Mouse (Mus musculus) CH12.LX (cell line): ENCODE measurements around the gene Zbtb17. TPM values are rescaled to one million over a fixed set of nuclear protein-coding genes. Genes with fewer than 3 reads are reported as not detected.

ENCODE experiments used
- DNase-seq: peaks from one replicate; pipeline ENCODE4 v3.0.0-alpha.2; 2013; ENCODE audit errors: extremely low read depth
- H3K27ac ChIP-seq: 2 replicates; pipeline ENCODE4 v1.5.1; 2012; ENCODE audit warnings: low read depth, mild to moderate bottlenecking, control low read depth, moderate library complexity; ENCODE audit not compliant: insufficient read depth
- H3K27me3 ChIP-seq: replicated peaks from 2 replicates; pipeline ENCODE3; 2012; ENCODE audit warnings: inconsistent platforms
- H3K36me3 ChIP-seq, 2 experiments: replicated peaks in 1 of 2; 2 replicates each; pipeline versions ENCODE3 to v1.6.1; 2012; ENCODE audit warnings: inconsistent platforms in 1 of 2, low read length in 1 of 2, mild to moderate bottlenecking in 1 of 2, mixed read lengths in 1 of 2, moderate library complexity in 1 of 2; ENCODE audit not compliant: control insufficient read depth in 1 of 2, insufficient read depth in 1 of 2
- H3K4me1 ChIP-seq, 2 experiments: 2 replicates each; pipeline ENCODE4 v1.6.1; 2012; ENCODE audit warnings: inconsistent platforms in 1 of 2, moderate library complexity in 1 of 2; ENCODE audit not compliant: insufficient read depth in 2 of 2, control insufficient read depth in 1 of 2
- H3K4me2 ChIP-seq: 2 replicates; pipeline ENCODE4 v1.6.1; 2012; ENCODE audit warnings: low read depth, mild to moderate bottlenecking, control low read depth; ENCODE audit not compliant: poor library complexity, insufficient read depth, severe bottlenecking
- H3K4me3 ChIP-seq, 3 experiments: fragments of 150-350 bp in 1 of 3; sonication (generic) in 1 of 3; replicated peaks in 1 of 3; 2 replicates each; pipeline versions ENCODE3 to v1.5.1; 2011 to 2012; ENCODE audit warnings: low read depth in 2 of 3, low read length in 2 of 3, mild to moderate bottlenecking in 2 of 3, moderate library complexity in 2 of 3, control low read depth in 1 of 3, improper control_type of control experiment in 1 of 3, inconsistent platforms in 1 of 3, mixed read lengths in 1 of 3; ENCODE audit not compliant: poor library complexity in 1 of 3
- H3K79me2 ChIP-seq: replicated peaks from 2 replicates; pipeline ENCODE4 v1.6.1; 2012; ENCODE audit warnings: mild to moderate bottlenecking, moderate library complexity; ENCODE audit not compliant: control insufficient read depth, poor library complexity, insufficient read depth, severe bottlenecking; ENCODE audit errors: extremely low read depth
- H3K9ac ChIP-seq: 2 replicates; pipeline ENCODE4 v1.6.1; 2012; ENCODE audit warnings: low read depth, mild to moderate bottlenecking, control low read depth, moderate library complexity; ENCODE audit not compliant: insufficient read depth
- H3K9me3 ChIP-seq: replicated peaks from 2 replicates; pipeline ENCODE3; 2012; ENCODE audit warnings: low read length, inconsistent platforms, mixed read lengths
- CHD1 ChIP-seq: IDR thresholded peaks from 2 replicates; pipeline ENCODE4 v1.6.1; 2012; ENCODE audit warnings: low read depth, low read length, improper control_type of control experiment, inconsistent platforms
- EP300 ChIP-seq: IDR thresholded peaks from 2 replicates; pipeline ENCODE4 v1.6.1; 2011; ENCODE audit warnings: low read length, improper control_type of control experiment
- ETS1 ChIP-seq: conservative IDR thresholded peaks from 2 replicates; pipeline ENCODE4 v1.6.1; 2012; ENCODE audit warnings: low read depth, mild to moderate bottlenecking, inconsistent platforms, low read length, improper control_type of control experiment, moderate library complexity
- JUN ChIP-seq: IDR thresholded peaks from 2 replicates; pipeline ENCODE4 v1.6.1; 2011; ENCODE audit warnings: low read depth, mild to moderate bottlenecking, low read length, improper control_type of control experiment, moderate library complexity; ENCODE audit not compliant: insufficient read depth
- JUND ChIP-seq: conservative IDR thresholded peaks from 2 replicates; pipeline ENCODE4 v1.6.1; 2011; ENCODE audit warnings: low read depth, low read length, improper control_type of control experiment
- MAFK ChIP-seq: IDR thresholded peaks from 2 replicates; pipeline ENCODE4 v1.6.1; 2011; ENCODE audit warnings: low read length, improper control_type of control experiment; ENCODE audit not compliant: insufficient replicate concordance
- MAX ChIP-seq: IDR thresholded peaks from 2 replicates; pipeline ENCODE4 v1.6.1; 2011; ENCODE audit warnings: low read length, improper control_type of control experiment
- MYC ChIP-seq: IDR thresholded peaks from 2 replicates; pipeline ENCODE4 v1.6.1; 2011; ENCODE audit warnings: low read depth, mild to moderate bottlenecking, improper control_type of control experiment, low read length
- NELFE ChIP-seq: IDR thresholded peaks from 2 replicates; pipeline ENCODE4 v1.6.1; 2011; ENCODE audit warnings: low read depth, low read length, improper control_type of control experiment
- PAX5 ChIP-seq: IDR thresholded peaks from 2 replicates; pipeline ENCODE4 v1.6.1; 2012; ENCODE audit warnings: low read length, inconsistent platforms, mixed read lengths
- POLR2A ChIP-seq: IDR thresholded peaks from 2 replicates; pipeline ENCODE4 v1.6.1; 2011; ENCODE audit warnings: low read depth, mild to moderate bottlenecking, improper control_type of control experiment, low read length
- RCOR1 ChIP-seq: conservative IDR thresholded peaks from 2 replicates; pipeline ENCODE4 v1.6.1; 2012; ENCODE audit warnings: low read depth, mild to moderate bottlenecking, inconsistent platforms, low read length, improper control_type of control experiment
- SMC3 ChIP-seq: IDR thresholded peaks from 2 replicates; pipeline ENCODE4 v1.6.1; 2011; ENCODE audit warnings: low read depth, low read length, improper control_type of control experiment
- TBP ChIP-seq: conservative IDR thresholded peaks from 2 replicates; pipeline ENCODE4 v1.6.1; 2011; ENCODE audit warnings: low read depth, low read length, improper control_type of control experiment
- UBTF ChIP-seq: IDR thresholded peaks from 2 replicates; pipeline ENCODE4 v1.6.1; 2012; ENCODE audit warnings: low read depth, mild to moderate bottlenecking, inconsistent platforms, low read length, improper control_type of control experiment, moderate library complexity
- USF1 ChIP-seq: IDR thresholded peaks from 2 replicates; pipeline ENCODE4 v1.6.1; 2014; ENCODE audit warnings: low read depth, mild to moderate bottlenecking, inconsistent platforms, low read length, improper control_type of control experiment
- ZNF384 ChIP-seq: IDR thresholded peaks from 2 replicates; pipeline ENCODE4 v1.6.1; 2012; ENCODE audit warnings: low read depth, low read length, improper control_type of control experiment, inconsistent platforms
- dilution Hi-C: fragments of 300-500 bp; cut with MboI; formaldehyde crosslinking; loops from 2 replicates; pipeline ENCODE4 v1.14.3; 2020; ENCODE audit warnings: low sequenced_read_pairs; ENCODE audit not compliant: extremely low pct_unique_long_range_greater_than_20kb, extremely low pct_ligation_motif_present
- in situ Hi-C: fragments of 300-500 bp; cut with MboI; formaldehyde crosslinking; loops from 3 replicates; pipeline ENCODE4 v1.14.3; 2019; ENCODE audit warnings: low sequenced_read_pairs, low pct_ligation_motif_present, low pct_unique_long_range_greater_than_20kb, mixed read lengths
- polyA plus RNA-seq: library from polyadenylated mRNA; unstranded; fragments of >175 nt; gene quantifications from 2 replicates; pipeline ENCODE4 v1.2.1, GENCODE M21; 2012; ENCODE audit warnings: low read depth; ENCODE audit not compliant: insufficient read length
- total RNA-seq, 2 experiments: library from RNA; depleted of rRNA; stranded (reverse); fragments of 300-350 nt in 1 of 2; fragments of >200 nt in 1 of 2; gene quantifications; 2 replicates each; pipeline ENCODE4 v1.2.3; 2012 to 2014

Zbtb17 gene
- total and polyA plus RNA-seq, 3 experiments: 21.4 to 51.2 (median 47.6) TPM

GRCm38 (mm10) chr4:141460481-141460880 lies 16.0 kb downstream of the Zbtb17 start:
- in situ Hi-C loops: no loop called here
- no peaks in the 10 kb centered on the region for H3K9me3 ChIP-seq
- DNase-seq: no peak
- H3K79me2 ChIP-seq: peaks cover 2% of the 10 kb centered on the region; the same call in 1 of the 2 replicates
- no peak overlapping the region for H3K4me2 ChIP-seq
- H3K36me3 ChIP-seq: peaks cover 54 to 92% of the 10 kb centered on the region in 2 experiments
- TF ChIP-seq MAFK: no peak
- no peak for TF ChIP-seq UBTF
- TF ChIP-seq POLR2A: no peak
- TF ChIP-seq JUN: no peak
- TF ChIP-seq PAX5: no peak
- no peak for TF ChIP-seq NELFE
- TF ChIP-seq USF1: no peak
- no peak for TF ChIP-seq MAX
- TF ChIP-seq TBP: no peak
- TF ChIP-seq RCOR1: no peak
- no peak for TF ChIP-seq CHD1
- TF ChIP-seq, all 38 proteins: peak for 0
- Histone ChIP-seq H3K27ac (no peak overlapping the region), H3K4me3 (no peak overlapping the region), H3K9ac (no peak overlapping the region), H3K27me3 (no peaks in the 10 kb centered on the region), H3K4me1 (peaks cover 2 to 8% of the 10 kb centered on the region in 2 experiments; a peak in 1 of 4 replicates)
- dilution Hi-C loops: no loop called here

DNA sequence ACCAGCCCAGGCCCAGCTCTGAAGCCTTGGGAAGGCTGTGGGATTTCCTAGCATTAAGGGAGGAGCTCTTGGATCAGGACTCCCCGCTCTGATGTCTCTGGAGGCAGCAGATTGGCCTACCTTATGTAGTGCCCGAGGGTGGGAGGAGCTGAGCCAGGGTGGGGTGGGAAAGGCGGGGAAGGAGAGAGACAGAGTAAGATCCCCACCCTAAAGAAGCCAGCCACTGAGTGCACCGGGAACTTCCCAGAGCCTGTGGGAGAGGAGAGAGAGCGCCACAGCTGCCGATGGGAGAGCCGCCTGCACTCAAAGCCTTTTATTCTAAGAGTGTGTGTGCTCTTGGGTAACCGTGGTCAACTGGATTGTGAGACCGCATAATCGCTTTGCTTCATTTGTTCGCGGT lies 16.6 kb downstream of the Zbtb17 start:
- no peak overlapping the region for H3K27ac ChIP-seq
- no peak overlapping the region for H3K4me3 ChIP-seq
- no peaks in the 10 kb centered on the region for H3K27me3 ChIP-seq
- H3K79me2 ChIP-seq: no peaks in the 10 kb centered on the region; the same call in 1 of the 2 replicates
- H3K4me1 ChIP-seq: peaks cover 2 to 7% of the 10 kb centered on the region in 2 experiments; a peak in 1 of 4 replicates
- H3K36me3 ChIP-seq: peaks cover 60 to 92% of the 10 kb centered on the region in 2 experiments
- no peak for DNase-seq
- TF ChIP-seq MYC (no peak), SMC3 (no peak), ZNF384 (no peak), JUN (no peak), EP300 (no peak), JUND (no peak), ETS1 (no peak)
- no peaks in the 10 kb centered on the region for H3K9me3 ChIP-seq
- no peak overlapping the region for H3K9ac ChIP-seq
- dilution Hi-C loops (no loop called here), in situ Hi-C loops (no loop called here)
- no peak overlapping the region for H3K4me2 ChIP-seq
